Comparison of ENCODE assay signal across 8 mouse cellular contexts in the genomic region with DNA sequence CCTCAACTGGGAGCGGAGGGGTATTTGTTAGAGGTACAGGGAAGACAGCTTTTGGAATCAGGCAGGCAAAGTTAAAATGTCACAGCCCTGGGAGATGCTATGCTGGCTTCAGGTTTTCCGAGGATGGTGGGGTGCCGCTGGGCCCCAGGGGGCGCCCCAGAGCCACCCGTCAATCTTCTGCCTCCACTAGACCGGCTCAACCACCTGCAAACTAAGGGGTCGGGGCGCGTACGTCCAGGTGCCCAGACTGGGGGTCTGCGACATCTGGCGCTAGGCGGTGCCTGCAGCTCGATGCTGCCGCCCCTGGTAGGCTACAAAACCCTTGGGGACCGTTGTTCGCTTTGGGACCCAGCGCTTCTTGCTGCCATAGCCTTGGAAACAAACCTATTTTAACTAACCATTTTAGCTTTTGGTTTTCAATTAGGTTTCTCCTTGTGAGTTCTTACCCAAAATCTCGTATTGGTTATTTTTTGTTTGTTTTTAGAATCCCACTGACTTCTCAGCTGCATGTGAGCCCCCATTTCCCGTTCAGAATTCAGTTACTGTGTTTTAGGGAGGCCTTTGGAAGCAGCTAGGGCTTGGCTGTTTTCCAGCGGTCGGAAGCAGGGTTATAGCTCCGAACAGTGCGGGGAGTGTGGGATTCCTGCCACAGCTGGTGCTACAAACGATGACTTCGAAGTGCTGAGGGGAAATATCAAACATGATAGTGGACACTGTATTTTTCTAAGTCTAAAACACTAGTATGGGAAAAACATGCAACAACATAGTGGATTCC. TPM values are rescaled to one million over a fixed set of nuclear protein-coding genes. Genes with fewer than 3 reads are reported as not detected.
DNase-seq lines count a peak whose midpoint lies in the region; ATAC-seq and TF ChIP-seq lines count a peak whose summit lies in the region.

No protein-coding gene starts in this region.

- H3K27me3 ChIP-seq in hindbrain, embryonic 13.5 days: no peaks in the 10 kb centered on the region
- no peaks in the 10 kb centered on the region for H3K27me3 ChIP-seq in lung, embryonic 15.5 days

- peak; percentile 66 for DNase-seq in ZHBTc4 (ENCODE audit: low read depth, low spot score)
- peak; percentile 42 to 71 for DNase-seq in cerebellum, postnatal 4 days (ENCODE audit: low spot score in 2 of 2)
- peak; percentile 76 for DNase-seq in gastrocnemius, adult 2 months
- peak; percentile 81 to 85 for DNase-seq in layer of hippocampus, postnatal 14 days (ENCODE audit: low spot score in 2 of 2)
- peak; percentile 79 for DNase-seq in right cerebral cortex, adult 18-20 months

- intact Hi-C loops in gastrocnemius, adult 2 months (cut with DNase I): loop anchor here (5.0 to 10.0 kb wide), 2 partner anchors 86 to 392 kb away; partner anchors contain the start of gene Fhit

- H3K27ac ChIP-seq in gastrocnemius, adult 2 months: peak overlapping the region; percentile 93
- H3K27ac ChIP-seq in hindbrain, embryonic 13.5 days: peak overlapping the region; percentile 97
- no peak overlapping the region for H3K27ac ChIP-seq in lung, embryonic 15.5 days

- 6% methylated on average over 26 of the region's 26 CpGs for WGBS in hindbrain, embryonic 13.5 days
- under 1% methylated on average over 26 of the region's 26 CpGs for WGBS in lung, embryonic 15.5 days

- H3K4me3 ChIP-seq in gastrocnemius, adult 2 months: peak overlapping the region; percentile 79
- peak overlapping the region; percentile 85 for H3K4me3 ChIP-seq in hindbrain, embryonic 13.5 days
- H3K4me3 ChIP-seq in lung, embryonic 15.5 days: peak overlapping the region; percentile 74

- no peak for ATAC-seq in hindbrain, embryonic 13.5 days (ENCODE audit: low FRiP score)
- no peak for ATAC-seq in lung, embryonic 15.5 days (ENCODE audit: borderline replicate concordance, extremely low read depth, low FRiP score, low TSS enrichment)
- ATAC-seq in activated CD4-positive, CD25-positive, alpha-beta regulatory T cell, adult 4 months: no peak

- H3K9ac ChIP-seq in hindbrain, embryonic 13.5 days: peak overlapping the region; percentile 95
- peak overlapping the region; percentile 83 for H3K9ac ChIP-seq in lung, embryonic 15.5 days

- no peaks in the 10 kb centered on the region for H3K9me3 ChIP-seq in hindbrain, embryonic 13.5 days
- H3K9me3 ChIP-seq in lung, embryonic 15.5 days: no peaks in the 10 kb centered on the region

- peak overlapping the region; percentile 82 for H3K4me2 ChIP-seq in hindbrain, embryonic 13.5 days
- H3K4me2 ChIP-seq in lung, embryonic 15.5 days: peak overlapping the region; percentile 80

- H3K36me3 ChIP-seq in hindbrain, embryonic 13.5 days: no peaks in the 10 kb centered on the region
- no peaks in the 10 kb centered on the region for H3K36me3 ChIP-seq in lung, embryonic 15.5 days

- peaks cover 32% of the 10 kb centered on the region for H3K4me1 ChIP-seq in hindbrain, embryonic 13.5 days (replicated peaks)
- peaks cover 36% of the 10 kb centered on the region for H3K4me1 ChIP-seq in lung, embryonic 15.5 days

- TF ChIP-seq CTCF in gastrocnemius, adult 2 months (IDR thresholded peaks at IDR 0.05): peak; percentile 87; the same call in 1 of the 2 replicates

RNA-seq across cellular contexts. Expression of gene Ptprg, which starts 3.2 kb away (rescaled TPM):
- total RNA-seq in gastrocnemius, adult 2 months (2021): 10 to 100 TPM; 26.3 to 32.5 TPM
- polyA plus RNA-seq in hindbrain, embryonic 13.5 days (2015; fragmentation: Nextera tagmentation; extraction: Ambion mirVana): 47.3 and 47.5 TPM in 2 replicates
- total RNA-seq in layer of hippocampus, postnatal 14 days (2021): 100 to 1,000 TPM; 165 to 169 TPM
- polyA plus RNA-seq in lung, embryonic 15.5 days (2015; fragmentation: Nextera tagmentation; extraction: Ambion mirVana): 29.9 and 30.5 TPM in 2 replicates
- polyA plus RNA-seq in activated CD4-positive, CD25-positive, alpha-beta regulatory T cell, adult 4 months (2017; shearing (Covaris generic)): not detected

Comparison
In these comparisons a context has a peak if more than half of its experiments do, and no peak if none do; other contexts are left out.
1. RNA of gene Ptprg, which starts 3.2 kb away (polyA plus RNA-seq): 47.3 to 47.5 TPM in hindbrain, embryonic 13.5 days and 29.9 to 30.5 TPM in lung, embryonic 15.5 days; not detected in activated CD4-positive, CD25-positive, alpha-beta regulatory T cell, adult 4 months; every median in the first group is over 10 times any median in the second.
2. Peak in every context shown above with its lines, with median percentiles within 50 percentile points of each other: DNase-seq and H3K4me3 ChIP-seq.